ENCODE assay signal across 8 mouse cellular contexts in the genomic region with DNA sequence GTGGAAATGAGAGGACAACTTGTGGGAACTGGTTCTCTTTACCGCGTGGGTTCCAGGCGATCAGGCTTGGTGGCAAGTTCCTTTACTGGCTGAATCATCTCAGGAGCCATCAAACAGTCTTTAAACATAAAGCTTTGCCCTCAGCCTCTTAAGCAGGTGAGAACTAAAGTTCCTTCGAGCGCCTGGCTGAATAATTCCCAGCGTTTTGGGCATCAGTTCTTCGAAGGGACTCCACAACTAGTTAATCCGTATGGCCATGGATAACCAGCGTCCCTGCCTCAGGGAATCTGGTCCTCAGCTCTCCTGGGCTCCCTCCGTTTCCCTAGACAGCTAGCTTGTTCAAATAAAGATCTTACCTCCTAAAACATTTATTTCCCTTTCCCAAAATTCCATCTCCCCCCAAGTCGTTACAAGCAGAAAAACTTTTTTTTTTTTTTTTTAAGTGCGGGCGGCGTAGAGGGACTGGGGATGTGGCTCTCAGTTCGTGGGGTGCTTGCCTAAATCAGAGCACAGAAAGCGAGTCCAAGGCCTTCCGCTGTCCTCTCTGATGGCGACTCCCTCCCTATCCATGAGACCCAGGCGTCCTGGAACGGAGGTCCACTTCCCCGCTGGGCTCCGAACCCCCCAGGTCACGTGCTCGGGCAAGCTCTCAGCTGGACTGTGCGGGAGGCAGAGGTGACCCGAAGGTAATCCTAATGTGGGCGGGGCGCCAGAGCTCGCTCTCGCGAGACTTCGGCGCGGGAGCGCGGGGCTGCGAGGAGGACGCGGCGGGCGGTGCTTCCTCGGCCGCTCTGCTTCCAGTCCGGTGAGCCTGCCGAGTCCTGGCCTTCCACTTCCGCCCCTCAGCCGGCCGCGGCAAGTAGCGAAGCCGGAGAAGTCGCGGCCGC. TPM values are rescaled to one million over a fixed set of nuclear protein-coding genes. Genes with fewer than 3 reads are reported as not detected.
DNase-seq lines count a peak whose midpoint lies in the region; ATAC-seq and TF ChIP-seq lines count a peak whose summit lies in the region.

Gene Mob1b (plus strand): TSS at position 740 of the 887 bp plus-strand sequence.

- ATAC-seq in activated CD4-positive, CD25-positive, alpha-beta regulatory T cell, adult 4 months: peak; percentile 90
- peak; percentile 77 for ATAC-seq in megakaryocyte progenitor cell, adult 5-6 weeks (replicated peaks; ENCODE audit: poor library complexity)

- DNase-seq in gastrocnemius, postnatal 10 days: peak; percentile 100
- DNase-seq in induced T-regulatory cell, adult 2 months (ENCODE audit: low read depth): peak; percentile 96
- DNase-seq in left cerebral cortex, adult 9 months (ENCODE audit: low spot score in 2 of 2): peak; percentile 83 to 95
- peak; percentile 98 for DNase-seq in right cerebral cortex, postnatal 14 days
- peak; percentile 98 for DNase-seq in urinary bladder, postnatal 36 days (ENCODE audit: low spot score in 2 of 2)

- peaks cover 8% of the 10 kb centered on the region; the same call in 1 of the 2 replicates for H3K4me1 ChIP-seq in cortical plate, adult 2 months (ENCODE audit: control insufficient read depth, insufficient read depth, low read length)

- peak; percentile 74 for TF ChIP-seq POLR2A in cortical plate, adult 2 months (IDR thresholded peaks at IDR 0.05; ENCODE audit: extremely low read depth, insufficient read depth, low read length)

- peak within 1 kb of the TSS; percentile 96 for H3K27ac ChIP-seq in cortical plate, adult 2 months (ENCODE audit: insufficient read depth, low read length)

- TF ChIP-seq CTCF in cortical plate, adult 2 months (IDR thresholded peaks at IDR 0.05; ENCODE audit: extremely low read depth, insufficient read depth, low read length): no peak

- peak within 1 kb of the TSS; percentile 68 for H3K4me3 ChIP-seq in cortical plate, adult 2 months (ENCODE audit: insufficient read depth, low read length)

RNA-seq across cellular contexts. Expression of gene Mob1b, which starts in this region (rescaled TPM):
- 10 to 100 TPM; 10.2 to 10.5 TPM for polyA plus RNA-seq in activated CD4-positive, CD25-positive, alpha-beta regulatory T cell, adult 4 months (2017; shearing (Covaris generic))
- 11.4 and 11.9 TPM in 2 replicates for polyA plus RNA-seq in cortical plate, adult 2 months (2012; rRNA removed)
- total RNA-seq in gastrocnemius, postnatal 10 days (2021): 10 to 100 TPM; 32.1 to 33.3 TPM
- 29.4 and 34.6 TPM in 2 replicates for total RNA-seq in megakaryocyte progenitor cell, adult 5-6 weeks (2015)
- 8.7 and 9.0 TPM in 2 replicates for total RNA-seq in megakaryocyte progenitor cell, adult 5-6 weeks (2017)

Comparison
In these comparisons a context has a peak if more than half of its experiments do, and no peak if none do; other contexts are left out.
1. Peak in every context shown above with its lines: DNase-seq, ATAC-seq, H3K4me3 ChIP-seq and H3K27ac ChIP-seq.